Mouse (Mus musculus): Measurements from ENCODE around the gene Tango6.

GRCm38 (mm10) chr8:106820553-106821515 lies 138.0 kb downstream of the Tango6 start:
- TF ChIP-seq POLR2A (IDR thresholded peaks at IDR 0.05; ENCODE audit: borderline replicate concordance, extremely low read depth, low read depth, low read length) (no peak), CTCF (IDR thresholded peaks at IDR 0.05; ENCODE audit: insufficient read depth, low read length) (no peak)

Data from lung, adult 2 months (tissue).